Mouse (Mus musculus): ENCODE data around the gene Naxe.

Gene Naxe

GRCm38 (mm10) chr3:88057902-88058696, at the start of gene Naxe:
TSS of gene Naxe (minus strand) at chr3:88058495.
- DNase-seq = peak; percentile 90

- no peak for DNase-seq
Measured at GRCm38 (mm10) chr3:88106126-88106525, 47.8 kb upstream of the Naxe start.

- DNase-seq = peak; percentile 27
Measured at GRCm38 (mm10) chr3:88102611-88103010, 44.3 kb upstream of the Naxe start.

- peak; percentile 34 for DNase-seq
Measured at GRCm38 (mm10) chr3:88102196-88102595, 43.9 kb upstream of the Naxe start.

- DNase-seq = no peak
Measured at GRCm38 (mm10) chr3:88101736-88102135, 43.4 kb upstream of the Naxe start.

GRCm38 (mm10) chr3:88100251-88100650, 42.0 kb upstream of the Naxe start:
- no peak for DNase-seq

GRCm38 (mm10) chr3:88097666-88098065, 39.4 kb upstream of the Naxe start:
- no peak for DNase-seq

GRCm38 (mm10) chr3:88094126-88094525, 35.8 kb upstream of the Naxe start:
- no peak for DNase-seq

- no peak for DNase-seq
Measured at GRCm38 (mm10) chr3:88090616-88091015, 32.3 kb upstream of the Naxe start.

- DNase-seq = no peak
Measured at GRCm38 (mm10) chr3:88090106-88090505, 31.8 kb upstream of the Naxe start.

- peak; percentile 51 for DNase-seq
Measured at GRCm38 (mm10) chr3:88087688-88088087, 29.4 kb upstream of the Naxe start.

GRCm38 (mm10) chr3:88085459-88085858, 27.2 kb upstream of the Naxe start:
- DNase-seq = no peak

GRCm38 (mm10) chr3:88084001-88084400, 25.7 kb upstream of the Naxe start:
- no peak for DNase-seq

GRCm38 (mm10) chr3:88082663-88083062, 24.4 kb upstream of the Naxe start:
- DNase-seq = peak; percentile 64

- peak; percentile 23 for DNase-seq
Measured at GRCm38 (mm10) chr3:88082224-88082618, 23.9 kb upstream of the Naxe start.

GRCm38 (mm10) chr3:88081345-88082223, 23.3 kb upstream of the Naxe start, which contains the start of gene Iqgap3:
TSS of gene Iqgap3 (plus strand) at chr3:88081971.
- peak; percentile 95 for DNase-seq

GRCm38 (mm10) chr3:88078204-88078603, 19.9 kb upstream of the Naxe start, which contains the start of gene Ttc24:
TSS of gene Ttc24 (minus strand) at chr3:88078304.
- DNase-seq = no peak

GRCm38 (mm10) chr3:88077441-88077840, 19.1 kb upstream of the Naxe start:
- no peak for DNase-seq

GRCm38 (mm10) chr3:88074766-88075165, 16.5 kb upstream of the Naxe start:
- DNase-seq = no peak

GRCm38 (mm10) chr3:88074351-88074750, 16.1 kb upstream of the Naxe start:
- DNase-seq = no peak

GRCm38 (mm10) chr3:88073631-88074030, 15.3 kb upstream of the Naxe start:
- DNase-seq = no peak

GRCm38 (mm10) chr3:88071783-88072182, 13.5 kb upstream of the Naxe start:
- DNase-seq = peak; percentile 93

- DNase-seq = peak; percentile 71
Measured at GRCm38 (mm10) chr3:88068386-88068785, 10.1 kb upstream of the Naxe start.

- DNase-seq = no peak
Measured at GRCm38 (mm10) chr3:88057030-88057429, 1.3 kb downstream of the Naxe start.

Data from lung, postnatal 10 days (tissue).